Mouse (Mus musculus): Measurements from ENCODE around the gene Mnt.

The Mnt gene

GRCm38 (mm10) chr11:74847919-74848521, 17.3 kb downstream of the Mnt start:
- DNase-seq (ENCODE audit: low spot score), result no peak

- no peak for DNase-seq (ENCODE audit: low spot score)
Observed at GRCm38 (mm10) chr11:74850998-74851661, 20.4 kb downstream of the Mnt start.

GRCm38 (mm10) chr11:74857756-74858155, 27.0 kb downstream of the Mnt start:
- no peak for DNase-seq (ENCODE audit: low spot score)

GRCm38 (mm10) chr11:74862129-74862528, 31.4 kb downstream of the Mnt start:
- no peak for DNase-seq (ENCODE audit: low spot score)

- no peak for DNase-seq (ENCODE audit: low spot score)
Observed at GRCm38 (mm10) chr11:74863471-74863870, 32.8 kb downstream of the Mnt start.

GRCm38 (mm10) chr11:74864421-74864820, 33.7 kb downstream of the Mnt start:
- DNase-seq (ENCODE audit: low spot score), result no peak

GRCm38 (mm10) chr11:74865252-74865651, 34.5 kb downstream of the Mnt start:
- DNase-seq (ENCODE audit: low spot score), result no peak

- DNase-seq (ENCODE audit: low spot score), result no peak
Observed at GRCm38 (mm10) chr11:74866640-74867039, 35.9 kb downstream of the Mnt start.

- no peak for DNase-seq (ENCODE audit: low spot score)
Observed at GRCm38 (mm10) chr11:74867181-74867580, 36.5 kb downstream of the Mnt start.

GRCm38 (mm10) chr11:74868046-74868760, 37.5 kb downstream of the Mnt start:
- DNase-seq (ENCODE audit: low spot score), result no peak

GRCm38 (mm10) chr11:74869603-74870002, 38.9 kb downstream of the Mnt start:
- DNase-seq (ENCODE audit: low spot score), result no peak

- DNase-seq (ENCODE audit: low spot score), result no peak
Observed at GRCm38 (mm10) chr11:74870544-74870943, 39.8 kb downstream of the Mnt start.

GRCm38 (mm10) chr11:74870991-74871622, 40.4 kb downstream of the Mnt start:
- peak; percentile 35 for DNase-seq (ENCODE audit: low spot score)

- no peak for DNase-seq (ENCODE audit: low spot score)
Observed at GRCm38 (mm10) chr11:74874630-74875029, 43.9 kb downstream of the Mnt start.

- peak; percentile 72 for DNase-seq (ENCODE audit: low spot score)
Observed at GRCm38 (mm10) chr11:74876801-74877200, 46.1 kb downstream of the Mnt start.

GRCm38 (mm10) chr11:74880999-74881398, 50.3 kb downstream of the Mnt start:
- no peak for DNase-seq (ENCODE audit: low spot score)

GRCm38 (mm10) chr11:74881979-74882378, 51.3 kb downstream of the Mnt start:
- no peak for DNase-seq (ENCODE audit: low spot score)

- DNase-seq (ENCODE audit: low spot score), result no peak
Observed at GRCm38 (mm10) chr11:74883098-74883497, 52.4 kb downstream of the Mnt start.

- DNase-seq (ENCODE audit: low spot score), result no peak
Observed at GRCm38 (mm10) chr11:74894619-74895018, 63.9 kb downstream of the Mnt start.

All from left cerebral cortex, adult 11 months (tissue).